Mouse (Mus musculus): Measurements from ENCODE around the gene Ntf3. TPM values are rescaled to one million over a fixed set of nuclear protein-coding genes. Genes with fewer than 3 reads are reported as not detected.

The Ntf3 gene
- polyA plus RNA-seq, 1 experiment: not detected

GRCm38 (mm10) chr6:126187400-126187799 is 20.7 kb upstream of the Ntf3 start:
- H3K27ac ChIP-seq (ENCODE audit: control insufficient read depth, insufficient read depth, low read depth, low read length, poor library complexity): no peak overlapping the region
- WGBS: 83% methylated on average over 8 of the region's 8 CpGs
- no peak for TF ChIP-seq POLR2A (IDR thresholded peaks at IDR 0.05; ENCODE audit: borderline replicate concordance, control insufficient read depth, low read depth, low read length)
- no peak for TF ChIP-seq CTCF (IDR thresholded peaks at IDR 0.05; ENCODE audit: control insufficient read depth, insufficient read depth, low read length)
- no peak overlapping the region for H3K4me3 ChIP-seq (replicated peaks; ENCODE audit: control insufficient read depth, low read depth, low read length)
- H3K4me1 ChIP-seq (ENCODE audit: control insufficient read depth, insufficient read depth, low read length): no peaks in the 10 kb centered on the region; the same call in 1 of the 2 replicates

- Histone ChIP-seq H3K4me3 (replicated peaks; ENCODE audit: control insufficient read depth, low read depth, low read length) (no peak overlapping the region), H3K27ac (ENCODE audit: control insufficient read depth, insufficient read depth, low read depth, low read length, poor library complexity) (no peak overlapping the region), H3K4me1 (ENCODE audit: control insufficient read depth, insufficient read depth, low read length) (no peaks in the 10 kb centered on the region; the same call in 1 of the 2 replicates)
- TF ChIP-seq POLR2A (IDR thresholded peaks at IDR 0.05; ENCODE audit: borderline replicate concordance, control insufficient read depth, low read depth, low read length) (no peak), CTCF (IDR thresholded peaks at IDR 0.05; ENCODE audit: control insufficient read depth, insufficient read depth, low read length) (no peak)
- 73% methylated on average over 1 of the region's 1 CpGs for WGBS
These were observed 19.4 kb upstream of the Ntf3 start for GRCm38 (mm10) chr6:126186116-126186515.

- H3K4me1 ChIP-seq (ENCODE audit: control insufficient read depth, insufficient read depth, low read length): no peaks in the 10 kb centered on the region
- H3K27ac ChIP-seq (ENCODE audit: control insufficient read depth, insufficient read depth, low read depth, low read length, poor library complexity): no peak overlapping the region
- no peak overlapping the region for H3K4me3 ChIP-seq (replicated peaks; ENCODE audit: control insufficient read depth, low read depth, low read length)
- no peak for TF ChIP-seq CTCF (IDR thresholded peaks at IDR 0.05; ENCODE audit: control insufficient read depth, insufficient read depth, low read length)
- no peak for TF ChIP-seq POLR2A (IDR thresholded peaks at IDR 0.05; ENCODE audit: borderline replicate concordance, control insufficient read depth, low read depth, low read length)
- 68% methylated on average over 1 of the region's 1 CpGs for WGBS
These were observed 5.4 kb upstream of the Ntf3 start for GRCm38 (mm10) chr6:126172071-126172470.

GRCm38 (mm10) chr6:126170772-126171171 is 4.1 kb upstream of the Ntf3 start:
- 77% methylated on average over 4 of the region's 4 CpGs for WGBS
- Histone ChIP-seq H3K27ac (ENCODE audit: control insufficient read depth, insufficient read depth, low read depth, low read length, poor library complexity) (no peak overlapping the region), H3K4me1 (ENCODE audit: control insufficient read depth, insufficient read depth, low read length) (no peaks in the 10 kb centered on the region), H3K4me3 (replicated peaks; ENCODE audit: control insufficient read depth, low read depth, low read length) (no peak overlapping the region)
- no peak for TF ChIP-seq CTCF (IDR thresholded peaks at IDR 0.05; ENCODE audit: control insufficient read depth, insufficient read depth, low read length)
- TF ChIP-seq POLR2A (IDR thresholded peaks at IDR 0.05; ENCODE audit: borderline replicate concordance, control insufficient read depth, low read depth, low read length): no peak

- TF ChIP-seq POLR2A (IDR thresholded peaks at IDR 0.05; ENCODE audit: borderline replicate concordance, control insufficient read depth, low read depth, low read length) (no peak), CTCF (IDR thresholded peaks at IDR 0.05; ENCODE audit: control insufficient read depth, insufficient read depth, low read length) (no peak)
- Histone ChIP-seq H3K4me3 (replicated peaks; ENCODE audit: control insufficient read depth, low read depth, low read length) (no peak overlapping the region), H3K27ac (ENCODE audit: control insufficient read depth, insufficient read depth, low read depth, low read length, poor library complexity) (no peak overlapping the region), H3K4me1 (ENCODE audit: control insufficient read depth, insufficient read depth, low read length) (no peaks in the 10 kb centered on the region)
- 22% methylated on average over 3 of the region's 3 CpGs for WGBS
These were observed 1.0 kb upstream of the Ntf3 start for GRCm38 (mm10) chr6:126167731-126168130.

- WGBS: 9% methylated on average over 6 of the region's 6 CpGs
These were observed 489 bp upstream of the Ntf3 start for GRCm38 (mm10) chr6:126167208-126167590.

GRCm38 (mm10) chr6:126165591-126166155 is 1.0 kb downstream of the Ntf3 start:
- Histone ChIP-seq H3K4me1 (ENCODE audit: control insufficient read depth, insufficient read depth, low read length) (no peaks in the 10 kb centered on the region), H3K4me3 (replicated peaks; ENCODE audit: control insufficient read depth, low read depth, low read length) (no peak overlapping the region), H3K27ac (ENCODE audit: control insufficient read depth, insufficient read depth, low read depth, low read length, poor library complexity) (no peak overlapping the region)
- TF ChIP-seq CTCF (IDR thresholded peaks at IDR 0.05; ENCODE audit: control insufficient read depth, insufficient read depth, low read length) (no peak), POLR2A (IDR thresholded peaks at IDR 0.05; ENCODE audit: borderline replicate concordance, control insufficient read depth, low read depth, low read length) (no peak)
- WGBS: 8% methylated on average over 17 of the region's 17 CpGs

More at GRCm38 (mm10) chr6:126167208-126167590, 489 bp upstream of the Ntf3 start:
- H3K4me1 ChIP-seq (ENCODE audit: control insufficient read depth, insufficient read depth, low read length): no peaks in the 10 kb centered on the region
- H3K27ac ChIP-seq (ENCODE audit: control insufficient read depth, insufficient read depth, low read depth, low read length, poor library complexity): no peak overlapping the region
- no peak overlapping the region for H3K4me3 ChIP-seq (replicated peaks; ENCODE audit: control insufficient read depth, low read depth, low read length)
- TF ChIP-seq POLR2A (IDR thresholded peaks at IDR 0.05; ENCODE audit: borderline replicate concordance, control insufficient read depth, low read depth, low read length): no peak
- no peak for TF ChIP-seq CTCF (IDR thresholded peaks at IDR 0.05; ENCODE audit: control insufficient read depth, insufficient read depth, low read length)

- H3K27ac ChIP-seq (ENCODE audit: control insufficient read depth, insufficient read depth, low read depth, low read length, poor library complexity): no peak overlapping the region
- H3K4me1 ChIP-seq (ENCODE audit: control insufficient read depth, insufficient read depth, low read length): no peaks in the 10 kb centered on the region
- no peak overlapping the region for H3K4me3 ChIP-seq (replicated peaks; ENCODE audit: control insufficient read depth, low read depth, low read length)
- WGBS: 1% methylated on average over 27 of the region's 27 CpGs
- TF ChIP-seq POLR2A (IDR thresholded peaks at IDR 0.05; ENCODE audit: borderline replicate concordance, control insufficient read depth, low read depth, low read length): no peak
- TF ChIP-seq CTCF (IDR thresholded peaks at IDR 0.05; ENCODE audit: control insufficient read depth, insufficient read depth, low read length): no peak
These were observed 1.9 kb downstream of the Ntf3 start for GRCm38 (mm10) chr6:126164781-126165180.

Measured in bone marrow, adult 2 months (tissue).